Mouse (Mus musculus): ENCODE measurements at regions not wholly inside any gene's neighbourhood (a gene's known extent, or its start where the extent isn't known, plus 50 kb on each side); places are given as distances from the start of the nearest gene placed in this dataset.

- TF ChIP-seq CTCF (IDR thresholded peaks at IDR 0.05) = no peak
- no peak for TF ChIP-seq POLR2A (IDR thresholded peaks at IDR 0.05; ENCODE audit: insufficient read depth, low read depth, low read length)
Observed at GRCm38 (mm10) chr17:94808758-94809157, 58.9 kb upstream of the Mettl4 start.

Measured in heart, adult 2 months (tissue).